Mouse (Mus musculus): ENCODE measurements around the gene A630023A22Rik. TPM values are rescaled to one million over a fixed set of nuclear protein-coding genes. Genes with fewer than 3 reads are reported as not detected.

A630023A22Rik gene
- polyA plus RNA-seq, 1 experiment from 2014 or later: not detected

DNA sequence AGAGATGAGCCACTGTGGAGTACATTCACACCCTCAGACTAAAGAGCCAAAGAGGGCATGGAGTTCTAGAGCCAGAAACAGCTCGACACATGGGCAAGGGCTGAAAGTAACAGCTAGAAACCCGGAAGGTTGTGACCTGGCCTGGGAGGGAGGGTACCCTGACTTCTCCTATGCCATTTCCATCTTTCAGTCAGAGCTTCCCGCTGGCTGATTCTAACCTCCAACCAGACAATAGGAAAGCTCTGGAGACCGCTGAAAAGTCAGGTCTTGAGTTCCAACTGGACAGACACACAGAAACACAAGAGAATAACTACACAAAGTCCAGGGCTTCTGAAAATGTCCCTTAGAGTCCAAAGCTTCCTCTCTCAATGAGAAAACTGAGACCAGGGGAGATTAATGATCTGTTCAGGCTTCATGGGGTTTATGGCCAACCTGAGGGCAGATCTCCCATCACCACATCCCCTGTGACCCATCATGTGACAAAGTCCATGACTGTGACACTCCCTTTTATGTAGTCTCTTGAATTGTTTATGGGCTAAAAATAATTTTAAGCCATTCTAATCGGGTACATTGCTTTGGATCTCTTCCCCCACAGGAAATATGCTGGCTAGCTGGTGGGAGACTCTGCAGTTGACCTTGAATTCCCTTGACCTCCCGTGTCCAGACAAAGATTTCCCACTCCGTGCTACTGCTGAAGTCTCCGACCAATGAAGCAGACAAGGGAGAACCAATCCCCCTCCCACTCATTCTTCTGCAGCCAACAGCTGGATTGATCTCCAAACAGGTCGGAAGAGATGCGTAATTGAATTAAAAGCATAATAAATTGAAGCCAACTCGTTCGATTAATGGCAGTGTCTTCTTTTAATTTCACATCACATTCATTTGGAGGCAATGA, 17.7 kb upstream of the A630023A22Rik start:
- DNase-seq (ENCODE audit: low spot score) (no peak), ATAC-seq (ENCODE audit: insufficient read depth, low FRiP score, low TSS enrichment) (no peak)
- no peak overlapping the region for H3K27ac ChIP-seq (ENCODE audit: low read depth, low read length)
- no peaks in the 10 kb centered on the region for H3K27me3 ChIP-seq (ENCODE audit: control insufficient read depth, insufficient read depth, low read length)
- H3K4me2 ChIP-seq (ENCODE audit: low read depth): no peak overlapping the region
- H3K9ac ChIP-seq (ENCODE audit: low read length): no peak overlapping the region
- WGBS: 79% methylated on average over 12 of the region's 12 CpGs
- H3K36me3 ChIP-seq (ENCODE audit: control insufficient read depth, insufficient read depth, low read length): no peaks in the 10 kb centered on the region
- no peak overlapping the region for H3K4me3 ChIP-seq (ENCODE audit: low read depth, low read length)
- no peaks in the 10 kb centered on the region for H3K4me1 ChIP-seq (ENCODE audit: control insufficient read depth, insufficient read depth, low read length)
- no peaks in the 10 kb centered on the region for H3K9me3 ChIP-seq (ENCODE audit: control insufficient read depth, low read length)

DNA sequence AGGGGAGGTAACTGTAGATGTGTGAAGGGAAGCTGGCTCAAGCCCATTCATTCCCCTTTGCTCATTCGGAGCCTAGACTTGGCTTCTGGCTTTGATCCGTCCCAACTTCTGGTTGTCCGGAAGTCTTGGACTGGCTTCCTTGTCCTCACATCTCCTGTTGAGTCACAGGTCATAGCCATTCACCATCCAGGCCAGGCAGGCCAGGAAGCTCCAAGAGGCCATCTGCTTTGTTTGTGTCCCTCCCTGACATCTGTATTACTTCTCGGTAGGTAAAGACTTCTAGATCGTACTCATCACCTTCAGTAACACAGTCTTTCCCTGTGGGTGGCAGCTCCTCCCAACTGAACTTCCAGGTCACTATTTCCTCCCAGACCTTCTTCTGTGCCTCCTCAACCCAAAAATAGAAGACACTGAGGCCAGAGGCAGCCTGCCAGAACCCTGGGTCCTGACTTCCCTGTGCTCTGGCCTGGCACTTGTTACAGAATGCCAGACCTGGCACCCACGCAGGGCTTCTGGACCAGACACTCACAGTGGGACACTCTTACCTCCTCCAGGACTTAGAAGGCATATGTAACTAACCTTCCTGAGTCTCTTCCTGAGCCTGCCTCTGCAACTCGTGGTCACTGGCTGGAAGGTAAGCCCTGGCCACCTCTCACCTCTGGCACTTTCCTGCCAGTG, 16.6 kb upstream of the A630023A22Rik start:
- WGBS: 77% methylated on average over 7 of the region's 7 CpGs
- no peak for DNase-seq (ENCODE audit: low spot score)
- no peaks in the 10 kb centered on the region for H3K36me3 ChIP-seq (ENCODE audit: control insufficient read depth, insufficient read depth, low read length)
- H3K27ac ChIP-seq (ENCODE audit: low read depth, low read length): no peak overlapping the region
- no peaks in the 10 kb centered on the region for H3K4me1 ChIP-seq (ENCODE audit: control insufficient read depth, insufficient read depth, low read length)
- no peaks in the 10 kb centered on the region for H3K27me3 ChIP-seq (ENCODE audit: control insufficient read depth, insufficient read depth, low read length)
- H3K9me3 ChIP-seq (ENCODE audit: control insufficient read depth, low read length): no peaks in the 10 kb centered on the region
- H3K4me3 ChIP-seq (ENCODE audit: low read depth, low read length): no peak overlapping the region
- H3K9ac ChIP-seq (ENCODE audit: low read length): no peak overlapping the region
- H3K4me2 ChIP-seq (ENCODE audit: low read depth): no peak overlapping the region
- ATAC-seq (ENCODE audit: insufficient read depth, low FRiP score, low TSS enrichment): no peak

DNA sequence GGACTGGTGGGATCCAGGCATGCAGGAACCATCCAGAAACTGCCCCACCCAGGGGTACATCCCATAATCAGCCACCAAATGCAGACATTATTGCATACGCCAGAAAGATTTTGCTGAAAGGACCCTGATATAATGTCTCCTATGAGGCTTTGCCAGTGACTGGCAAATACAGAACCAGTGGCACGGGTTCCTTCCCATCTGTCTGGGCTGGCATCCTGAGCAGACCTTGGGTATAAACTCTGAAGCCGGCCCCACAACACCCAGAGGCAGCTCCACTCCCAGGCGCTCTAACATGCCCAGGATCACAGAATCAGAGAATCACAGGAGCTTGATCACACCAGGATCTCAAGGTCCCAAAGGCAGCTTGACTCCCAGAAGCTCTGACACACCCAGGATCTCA, 11.8 kb upstream of the A630023A22Rik start:
- Histone ChIP-seq H3K27me3 (ENCODE audit: control insufficient read depth, insufficient read depth, low read length) (no peaks in the 10 kb centered on the region), H3K4me1 (ENCODE audit: control insufficient read depth, insufficient read depth, low read length) (no peaks in the 10 kb centered on the region), H3K4me3 (ENCODE audit: low read depth, low read length) (no peak overlapping the region), H3K36me3 (ENCODE audit: control insufficient read depth, insufficient read depth, low read length) (no peaks in the 10 kb centered on the region), H3K9me3 (ENCODE audit: control insufficient read depth, low read length) (no peaks in the 10 kb centered on the region), H3K4me2 (ENCODE audit: low read depth) (no peak overlapping the region), H3K27ac (ENCODE audit: low read depth, low read length) (no peak overlapping the region), H3K9ac (ENCODE audit: low read length) (no peak overlapping the region)
- no peak for DNase-seq (ENCODE audit: low spot score)
- ATAC-seq (ENCODE audit: insufficient read depth, low FRiP score, low TSS enrichment): no peak
- WGBS: 83% methylated on average over 4 of the region's 4 CpGs

- Histone ChIP-seq H3K4me3 (ENCODE audit: low read depth, low read length) (no peak overlapping the region), H3K27me3 (ENCODE audit: control insufficient read depth, insufficient read depth, low read length) (no peaks in the 10 kb centered on the region), H3K4me2 (ENCODE audit: low read depth) (no peak overlapping the region), H3K36me3 (ENCODE audit: control insufficient read depth, insufficient read depth, low read length) (no peaks in the 10 kb centered on the region), H3K4me1 (ENCODE audit: control insufficient read depth, insufficient read depth, low read length) (no peaks in the 10 kb centered on the region), H3K9me3 (ENCODE audit: control insufficient read depth, low read length) (no peaks in the 10 kb centered on the region), H3K27ac (ENCODE audit: low read depth, low read length) (no peak overlapping the region), H3K9ac (ENCODE audit: low read length) (no peak overlapping the region)
- DNase-seq (ENCODE audit: low spot score): no peak
- 91% methylated on average over 4 of the region's 4 CpGs for WGBS
- no peak for ATAC-seq (ENCODE audit: insufficient read depth, low FRiP score, low TSS enrichment)
Observed at GRCm38 (mm10) chr14:34107594-34107993, 5.0 kb upstream of the A630023A22Rik start.

DNA sequence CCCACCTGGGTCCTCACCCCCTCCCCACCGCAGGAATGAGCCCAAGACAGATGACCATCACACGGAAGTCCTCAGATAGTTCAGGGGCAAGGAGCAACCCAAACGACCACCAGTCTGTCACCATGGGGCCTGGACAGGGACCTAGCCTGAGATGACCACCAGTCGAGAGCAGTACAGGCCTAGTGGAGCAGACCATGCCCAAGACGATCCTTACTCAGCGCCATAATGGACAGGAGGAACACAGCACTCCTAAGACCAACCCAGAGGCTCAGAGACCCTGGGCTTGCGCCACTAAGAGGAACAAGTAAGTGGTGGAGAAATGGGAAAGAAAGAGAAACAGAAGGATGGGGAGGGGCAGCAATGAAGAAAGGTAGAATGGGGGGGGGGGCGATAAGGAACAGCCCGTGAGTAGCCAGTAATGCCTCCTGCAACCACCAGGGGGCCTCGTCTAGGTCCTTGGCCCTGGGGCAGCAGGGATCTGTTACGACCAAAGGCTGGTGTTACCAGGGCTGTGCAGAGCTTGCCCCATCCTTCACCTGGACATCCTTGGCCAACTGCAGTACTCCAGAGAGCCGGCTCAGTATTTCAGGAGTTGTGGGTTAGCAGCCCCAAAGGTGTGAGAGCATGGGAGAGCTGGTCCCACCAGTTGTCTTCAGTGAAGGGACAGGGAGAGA, 4.0 kb upstream of the A630023A22Rik start:
- Histone ChIP-seq H3K4me2 (ENCODE audit: low read depth) (no peak overlapping the region), H3K4me3 (ENCODE audit: low read depth, low read length) (no peak overlapping the region), H3K9me3 (ENCODE audit: control insufficient read depth, low read length) (no peaks in the 10 kb centered on the region), H3K27me3 (ENCODE audit: control insufficient read depth, insufficient read depth, low read length) (no peaks in the 10 kb centered on the region), H3K36me3 (ENCODE audit: control insufficient read depth, insufficient read depth, low read length) (no peaks in the 10 kb centered on the region), H3K27ac (ENCODE audit: low read depth, low read length) (no peak overlapping the region), H3K9ac (ENCODE audit: low read length) (no peak overlapping the region), H3K4me1 (ENCODE audit: control insufficient read depth, insufficient read depth, low read length) (no peaks in the 10 kb centered on the region)
- ATAC-seq (ENCODE audit: insufficient read depth, low FRiP score, low TSS enrichment) (no peak), DNase-seq (ENCODE audit: low spot score) (no peak)
- 61% methylated on average over 11 of the region's 12 CpGs for WGBS

- H3K4me3 ChIP-seq (ENCODE audit: low read depth, low read length): no peak overlapping the region
- H3K9ac ChIP-seq (ENCODE audit: low read length): no peak overlapping the region
- no peaks in the 10 kb centered on the region for H3K36me3 ChIP-seq (ENCODE audit: control insufficient read depth, insufficient read depth, low read length)
- H3K27me3 ChIP-seq (ENCODE audit: control insufficient read depth, insufficient read depth, low read length): no peaks in the 10 kb centered on the region
- 23% methylated on average over 8 of the region's 8 CpGs for WGBS
- no peak overlapping the region for H3K27ac ChIP-seq (ENCODE audit: low read depth, low read length)
- no peaks in the 10 kb centered on the region for H3K4me1 ChIP-seq (ENCODE audit: control insufficient read depth, insufficient read depth, low read length)
- no peak overlapping the region for H3K4me2 ChIP-seq (ENCODE audit: low read depth)
- peak; percentile 74 for DNase-seq (ENCODE audit: low spot score)
- no peak for ATAC-seq (ENCODE audit: insufficient read depth, low FRiP score, low TSS enrichment)
- no peaks in the 10 kb centered on the region for H3K9me3 ChIP-seq (ENCODE audit: control insufficient read depth, low read length)
Observed at GRCm38 (mm10) chr14:34104892-34105291, 2.3 kb upstream of the A630023A22Rik start.

DNA sequence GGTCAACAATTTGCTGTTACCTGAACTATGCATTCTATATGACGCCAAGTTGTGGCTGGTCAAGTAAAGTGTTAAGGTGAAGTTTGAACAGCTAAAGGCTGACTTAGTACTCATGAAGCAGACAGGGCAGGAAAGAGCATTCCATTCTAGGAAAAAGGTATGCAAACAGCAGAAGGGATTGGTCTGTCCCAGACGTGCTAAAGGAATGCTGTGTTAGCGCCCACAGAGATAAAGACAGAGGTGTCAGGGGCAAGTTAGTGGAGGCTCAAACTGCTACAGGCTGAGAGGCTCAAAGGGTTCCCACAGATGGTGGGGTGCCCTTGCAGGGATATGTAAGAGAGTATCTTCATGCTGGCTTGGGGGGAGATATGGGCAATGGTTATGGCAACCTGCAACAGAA, 1.3 kb upstream of the A630023A22Rik start:
- no peaks in the 10 kb centered on the region for H3K27me3 ChIP-seq (ENCODE audit: control insufficient read depth, insufficient read depth, low read length)
- no peak overlapping the region for H3K9ac ChIP-seq (ENCODE audit: low read length)
- ATAC-seq (ENCODE audit: insufficient read depth, low FRiP score, low TSS enrichment): no peak
- H3K4me3 ChIP-seq (ENCODE audit: low read depth, low read length): no peak overlapping the region
- no peak overlapping the region for H3K4me2 ChIP-seq (ENCODE audit: low read depth)
- H3K27ac ChIP-seq (ENCODE audit: low read depth, low read length): no peak overlapping the region
- 81% methylated on average over 3 of the region's 3 CpGs for WGBS
- DNase-seq (ENCODE audit: low spot score): no peak
- H3K9me3 ChIP-seq (ENCODE audit: control insufficient read depth, low read length): no peaks in the 10 kb centered on the region
- no peaks in the 10 kb centered on the region for H3K36me3 ChIP-seq (ENCODE audit: control insufficient read depth, insufficient read depth, low read length)
- no peaks in the 10 kb centered on the region for H3K4me1 ChIP-seq (ENCODE audit: control insufficient read depth, insufficient read depth, low read length)

DNA sequence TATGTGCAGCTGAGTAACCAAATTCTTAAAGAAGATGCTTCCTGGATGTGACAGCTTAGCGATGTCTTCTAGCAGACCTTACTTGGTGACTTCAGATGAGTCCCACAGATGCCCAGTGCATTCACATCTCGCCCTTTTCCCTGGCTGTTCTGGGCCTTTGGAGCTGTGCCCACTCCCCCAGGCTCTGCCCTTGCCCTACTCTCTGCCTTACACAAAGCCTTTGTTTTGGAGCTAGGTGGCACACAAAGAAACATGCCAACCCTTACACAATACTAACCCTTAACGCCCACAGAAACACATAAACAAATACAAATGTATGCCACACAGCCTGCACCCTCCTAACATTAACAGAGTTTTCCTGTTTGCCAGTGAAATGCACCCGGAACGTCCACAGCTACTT, 6.4 kb downstream of the A630023A22Rik start:
- ATAC-seq (ENCODE audit: insufficient read depth, low FRiP score, low TSS enrichment): no peak
- H3K4me1 ChIP-seq (ENCODE audit: control insufficient read depth, insufficient read depth, low read length): no peaks in the 10 kb centered on the region
- no peak for DNase-seq (ENCODE audit: low spot score)
- H3K9ac ChIP-seq (ENCODE audit: low read length): no peak overlapping the region
- no peaks in the 10 kb centered on the region for H3K36me3 ChIP-seq (ENCODE audit: control insufficient read depth, insufficient read depth, low read length)
- no peak overlapping the region for H3K27ac ChIP-seq (ENCODE audit: low read depth, low read length)
- no peak overlapping the region for H3K4me3 ChIP-seq (ENCODE audit: low read depth, low read length)
- H3K27me3 ChIP-seq (ENCODE audit: control insufficient read depth, insufficient read depth, low read length): no peaks in the 10 kb centered on the region
- 89% methylated on average over 5 of the region's 5 CpGs for WGBS
- no peaks in the 10 kb centered on the region for H3K9me3 ChIP-seq (ENCODE audit: control insufficient read depth, low read length)
- no peak overlapping the region for H3K4me2 ChIP-seq (ENCODE audit: low read depth)
